Mouse (Mus musculus) olfactory bulb, adult 2 months (tissue): Measurements from ENCODE around the gene Wdr78. TPM values are rescaled to one million over a fixed set of nuclear protein-coding genes. Genes with fewer than 3 reads are reported as not detected.

Experiments
- H3K27ac ChIP-seq: fragments of 200-500 bp; 2 replicates; pipeline ENCODE4 v1.5.1; 2012; ENCODE audit warnings: low read depth, low read length; ENCODE audit not compliant: insufficient read depth
- H3K4me1 ChIP-seq: fragments of 200-500 bp; 2 replicates; pipeline ENCODE4 v1.6.1; 2012; ENCODE audit warnings: low read length; ENCODE audit not compliant: control insufficient read depth, insufficient read depth
- H3K4me3 ChIP-seq: fragments of 200-500 bp; 2 replicates; pipeline ENCODE4 v1.5.1; 2012; ENCODE audit warnings: mild to moderate bottlenecking, low read depth, low read length, moderate library complexity; ENCODE audit not compliant: insufficient read depth
- CTCF ChIP-seq: fragments of 200-500 bp; IDR thresholded peaks from 2 replicates; pipeline ENCODE4 v1.5.1; 2012; ENCODE audit warnings: low read depth, mild to moderate bottlenecking, low read length, moderate library complexity; ENCODE audit not compliant: insufficient read depth
- POLR2A ChIP-seq: fragments of 200-500 bp; IDR thresholded peaks from 2 replicates; pipeline ENCODE4 v1.6.1; 2012; ENCODE audit warnings: mild to moderate bottlenecking, low read depth, low read length, moderate library complexity; ENCODE audit not compliant: insufficient read depth
- WGBS: fragments of 180-500 bp; shearing (Covaris S2); methylation state at CpG from one replicate; pipeline ENCODE4 v1.1.7; 2018; 5-methylcytosine and 5-hydroxymethylcytosine counted together
- polyA plus RNA-seq: library from polyadenylated mRNA; stranded (reverse); fragments of >200 nt; gene quantifications from 2 replicates; pipeline ENCODE4 v1.2.4, GENCODE M21; 2012; ENCODE audit warnings: low replicate concordance; ENCODE audit not compliant: missing spikeins, insufficient read depth, insufficient read length

The Wdr78 gene
- polyA plus RNA-seq, 1 experiment: not detected

- Histone ChIP-seq H3K4me1 (no peaks in the 10 kb centered on the region), H3K27ac (no peak overlapping the region), H3K4me3 (no peak overlapping the region)
- 84% methylated on average over 3 of the region's 3 CpGs for WGBS
- no peak for TF ChIP-seq CTCF
- TF ChIP-seq POLR2A: no peak
Measured at GRCm38 (mm10) chr4:103070631-103071030, 43.7 kb downstream of the Wdr78 start.

GRCm38 (mm10) chr4:103067906-103068655, 46.3 kb downstream of the Wdr78 start:
- Histone ChIP-seq H3K27ac (no peak overlapping the region), H3K4me3 (no peak overlapping the region), H3K4me1 (no peaks in the 10 kb centered on the region)
- TF ChIP-seq POLR2A: no peak
- no peak for TF ChIP-seq CTCF
- 77% methylated on average over 6 of the region's 6 CpGs for WGBS

GRCm38 (mm10) chr4:103064976-103065375, 49.4 kb downstream of the Wdr78 start:
- Histone ChIP-seq H3K27ac (no peak overlapping the region), H3K4me1 (no peaks in the 10 kb centered on the region), H3K4me3 (no peak overlapping the region)
- TF ChIP-seq POLR2A (no peak), CTCF (no peak)
- 91% methylated on average over 5 of the region's 5 CpGs for WGBS

GRCm38 (mm10) chr4:103064421-103064820, 49.9 kb downstream of the Wdr78 start:
- no peak for TF ChIP-seq POLR2A
- no peak for TF ChIP-seq CTCF
- Histone ChIP-seq H3K27ac (no peak overlapping the region), H3K4me1 (no peaks in the 10 kb centered on the region), H3K4me3 (no peak overlapping the region)
- 76% methylated on average over 2 of the region's 2 CpGs for WGBS

GRCm38 (mm10) chr4:103056909-103057308, 57.4 kb downstream of the Wdr78 start:
- H3K27ac ChIP-seq: no peak overlapping the region
- H3K4me1 ChIP-seq: no peaks in the 10 kb centered on the region
- 95% methylated on average over 5 of the region's 5 CpGs for WGBS
- H3K4me3 ChIP-seq: no peak overlapping the region
- no peak for TF ChIP-seq POLR2A
- TF ChIP-seq CTCF: no peak

- 92% methylated on average over 11 of the region's 11 CpGs for WGBS
- H3K4me3 ChIP-seq: no peak overlapping the region
- TF ChIP-seq POLR2A: no peak
- no peak for TF ChIP-seq CTCF
- no peaks in the 10 kb centered on the region for H3K4me1 ChIP-seq
- no peak overlapping the region for H3K27ac ChIP-seq
Measured at GRCm38 (mm10) chr4:103048046-103048445, 66.3 kb downstream of the Wdr78 start.

- 93% methylated on average over 11 of the region's 11 CpGs for WGBS
- no peak overlapping the region for H3K4me3 ChIP-seq
- H3K27ac ChIP-seq: no peak overlapping the region
- no peaks in the 10 kb centered on the region for H3K4me1 ChIP-seq
- no peak for TF ChIP-seq POLR2A
- no peak for TF ChIP-seq CTCF
Measured at GRCm38 (mm10) chr4:103042997-103043396, 71.4 kb downstream of the Wdr78 start.

- Histone ChIP-seq H3K4me3 (no peak overlapping the region), H3K27ac (no peak overlapping the region), H3K4me1 (no peaks in the 10 kb centered on the region)
- no peak for TF ChIP-seq POLR2A
- TF ChIP-seq CTCF: no peak
- WGBS: 78% methylated on average over 5 of the region's 5 CpGs
Measured at GRCm38 (mm10) chr4:103039838-103040191, 74.5 kb downstream of the Wdr78 start.

- 88% methylated on average over 14 of the region's 14 CpGs for WGBS
- Histone ChIP-seq H3K4me1 (no peaks in the 10 kb centered on the region), H3K4me3 (no peak overlapping the region), H3K27ac (no peak overlapping the region)
- TF ChIP-seq POLR2A: no peak
- no peak for TF ChIP-seq CTCF
Measured at GRCm38 (mm10) chr4:103039103-103039837, 75.1 kb downstream of the Wdr78 start.
